Mouse (Mus musculus) MEL (cell line): ENCODE results near the gene Gm49601.

Experiments
- CHD1 ChIP-seq: IDR thresholded peaks from 2 replicates; pipeline ENCODE4 v1.6.1; 2012; ENCODE audit warnings: low read depth, mild to moderate bottlenecking, inconsistent platforms, low read length, improper control_type of control experiment
- CHD2 ChIP-seq: IDR thresholded peaks from 2 replicates; pipeline ENCODE4 v1.6.1; 2011; ENCODE audit warnings: low read length, improper control_type of control experiment
- CTCF ChIP-seq, 3 experiments: IDR thresholded peaks in 2 of 3; conservative IDR thresholded peaks in 1 of 3; 2 replicates each; pipeline ENCODE4 v1.5.1; 2011 to 2012; ENCODE audit warnings: low read length in 3 of 3, low read depth in 2 of 3, mild to moderate bottlenecking in 2 of 3, improper control_type of control experiment in 1 of 3, inconsistent platforms in 1 of 3, mixed read lengths in 1 of 3, moderate library complexity in 1 of 3; ENCODE audit not compliant: control insufficient read depth in 1 of 3, insufficient read depth in 1 of 3, poor library complexity in 1 of 3, severe bottlenecking in 1 of 3
- E2F4 ChIP-seq: IDR thresholded peaks from 2 replicates; pipeline ENCODE4 v1.6.1; 2011; ENCODE audit warnings: low read depth, low read length, improper control_type of control experiment, borderline replicate concordance
- GABPA ChIP-seq: IDR thresholded peaks from 2 replicates; pipeline ENCODE4 v1.6.1; 2012; ENCODE audit warnings: low read depth, mild to moderate bottlenecking, inconsistent platforms, low read length, improper control_type of control experiment, moderate library complexity
- JUND ChIP-seq: IDR thresholded peaks from 2 replicates; pipeline ENCODE4 v1.6.1; 2011; ENCODE audit warnings: low read depth, mild to moderate bottlenecking, improper control_type of control experiment, low read length
- MXI1 ChIP-seq: IDR thresholded peaks from 2 replicates; pipeline ENCODE4 v1.6.1; 2011; ENCODE audit warnings: mild to moderate bottlenecking, low read depth, low read length, improper control_type of control experiment
- POLR2A ChIP-seq, 2 experiments: IDR thresholded peaks; 2 replicates each; pipeline ENCODE4 v1.6.1; 2011 to 2012; ENCODE audit warnings: low read length in 2 of 2, mild to moderate bottlenecking in 2 of 2, control low read depth in 1 of 2, improper control_type of control experiment in 1 of 2, low read depth in 1 of 2, moderate library complexity in 1 of 2; ENCODE audit not compliant: control insufficient read depth in 1 of 2, insufficient read depth in 1 of 2, poor library complexity in 1 of 2
- POLR2AphosphoS5 ChIP-seq: IDR thresholded peaks from 2 replicates; pipeline ENCODE4 v1.6.1; 2012; ENCODE audit warnings: low read depth, borderline replicate concordance, mild to moderate bottlenecking, inconsistent platforms, low read length, moderate library complexity, mixed read lengths
- RAD21 ChIP-seq: IDR thresholded peaks from 2 replicates; pipeline ENCODE4 v1.6.1; 2011; ENCODE audit warnings: mild to moderate bottlenecking, low read depth, low read length, improper control_type of control experiment
- RCOR1 ChIP-seq: IDR thresholded peaks from 2 replicates; pipeline ENCODE4 v1.6.1; 2012; ENCODE audit warnings: low read depth, mild to moderate bottlenecking, inconsistent platforms, low read length, improper control_type of control experiment
- UBTF ChIP-seq: IDR thresholded peaks from 2 replicates; pipeline ENCODE4 v1.6.1; 2012; ENCODE audit warnings: low read depth, mild to moderate bottlenecking, inconsistent platforms, low read length, improper control_type of control experiment, moderate library complexity, borderline replicate concordance; ENCODE audit not compliant: insufficient read depth
- ZC3H11A ChIP-seq: IDR thresholded peaks from 2 replicates; pipeline ENCODE4 v1.6.1; 2012; ENCODE audit warnings: low read depth, mild to moderate bottlenecking, inconsistent platforms, low read length, improper control_type of control experiment
- ZKSCAN1 ChIP-seq: IDR thresholded peaks from 2 replicates; pipeline ENCODE4 v1.6.1; 2012; ENCODE audit warnings: low read depth, mild to moderate bottlenecking, inconsistent platforms, low read length, improper control_type of control experiment, moderate library complexity

DNA sequence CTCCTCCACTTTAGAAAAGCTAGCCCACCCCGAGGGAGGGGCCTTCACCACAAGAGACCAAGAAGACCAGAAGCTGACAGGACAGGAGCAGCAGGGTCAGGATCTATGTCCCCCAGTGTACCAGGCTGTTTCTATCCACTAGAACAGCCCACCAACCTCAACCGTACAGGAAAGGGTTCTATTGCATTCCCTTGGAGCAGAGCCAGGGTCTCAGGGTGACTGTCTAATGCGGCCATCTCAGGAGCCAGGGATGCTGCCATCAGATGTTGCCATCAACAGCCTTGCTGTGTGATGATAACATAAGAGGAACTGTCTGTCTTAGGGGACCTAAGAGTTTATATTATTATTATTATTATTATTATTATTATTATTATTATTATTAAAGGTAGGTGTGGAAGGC, 49.2 kb downstream of the Gm49601 start:
- TF ChIP-seq POLR2AphosphoS5 (no peak), JUND (no peak), CHD2 (no peak), ZKSCAN1 (no peak), UBTF (no peak), RCOR1 (0 out of 2 replicates have a peak, but pooled peaks have one; percentile 29), GABPA (no peak), ZC3H11A (no peak), E2F4 (no peak), MXI1 (no peak), CTCF (IDR thresholded peaks at IDR 0.05 in 2 of 3, conservative IDR thresholded peaks at IDR 0.05 in 1 of 3; ENCODE audit: control insufficient read depth in 1 of 3, insufficient read depth in 1 of 3, low read depth in 2 of 3, low read length in 3 of 3, poor library complexity in 1 of 3, severe bottlenecking in 1 of 3) (no peak), RAD21 (no peak), POLR2A (IDR thresholded peaks at IDR 0.05; ENCODE audit: control insufficient read depth in 1 of 2, insufficient read depth in 1 of 2, low read depth in 1 of 2, low read length in 2 of 2, poor library complexity in 1 of 2) (no peak), CHD1 (no peak)
